ENCODE assay signal across 9 mouse cellular contexts in the genomic region with DNA sequence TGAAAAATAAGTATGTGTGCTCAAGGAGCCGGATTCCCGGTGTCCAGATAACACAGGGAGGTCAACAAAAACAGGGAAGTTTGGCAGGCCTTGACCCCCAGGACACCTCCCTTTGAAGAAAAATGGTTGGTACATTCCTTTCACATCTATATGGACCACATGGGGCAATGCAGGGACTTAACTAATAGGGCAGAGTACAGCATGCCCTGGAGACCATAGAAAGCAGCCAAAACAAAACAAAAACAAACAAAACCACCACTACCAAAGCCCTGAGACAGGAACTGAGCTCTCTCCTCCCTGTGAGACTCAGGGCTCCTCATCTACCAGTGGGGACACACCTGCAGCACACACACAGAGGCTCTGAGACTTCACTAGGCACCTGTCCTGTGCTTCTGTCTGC. TPM values are rescaled to one million over a fixed set of nuclear protein-coding genes. Genes with fewer than 3 reads are reported as not detected.
DNase-seq lines count a peak whose midpoint lies in the region; ATAC-seq and TF ChIP-seq lines count a peak whose summit lies in the region.
"Had no signal": no experiment of that assay in that cellular context is flagged by ENCODE, and none has a peak within 500 bp of the region (broad histone marks: within the 10 kb centered on the region; RNA-seq: fewer than 3 reads in every experiment).

No protein-coding gene starts in this region.

- 0 out of 2 replicates have a peak overlapping the region, but pooled peaks have one; percentile 32 for H3K9ac ChIP-seq in embryonic facial prominence, embryonic 13.5 days
- H3K9ac ChIP-seq in intestine, embryonic 14.5 days (ENCODE audit: low read length), result no peak overlapping the region
- H3K9ac ChIP-seq in midbrain, postnatal 0 days (replicated peaks; ENCODE audit: low read length, poor library complexity, severe bottlenecking), result 0 out of 2 replicates have a peak overlapping the region, but pooled peaks have one; percentile 3

- H3K27me3 ChIP-seq in embryonic facial prominence, embryonic 13.5 days, result no peaks in the 10 kb centered on the region
- no peaks in the 10 kb centered on the region for H3K27me3 ChIP-seq in intestine, embryonic 14.5 days (replicated peaks; ENCODE audit: control insufficient read depth, insufficient read depth, low read length)
- H3K27me3 ChIP-seq in midbrain, postnatal 0 days (ENCODE audit: insufficient read depth, low read length), result no peaks in the 10 kb centered on the region

- no peaks in the 10 kb centered on the region for H3K9me3 ChIP-seq in embryonic facial prominence, embryonic 13.5 days
- no peaks in the 10 kb centered on the region for H3K9me3 ChIP-seq in intestine, embryonic 14.5 days (ENCODE audit: control insufficient read depth, low read length)
- no peaks in the 10 kb centered on the region for H3K9me3 ChIP-seq in midbrain, postnatal 0 days (ENCODE audit: low read length)

- WGBS in embryonic facial prominence, embryonic 13.5 days, result 72% methylated on average over 2 of the region's 2 CpGs
- 64% methylated on average over 2 of the region's 2 CpGs for WGBS in intestine, embryonic 14.5 days
- WGBS in midbrain, postnatal 0 days, result 67% methylated on average over 2 of the region's 2 CpGs

- peak overlapping the region; percentile 50 for H3K27ac ChIP-seq in layer of hippocampus, adult 2 months
- peak overlapping the region; percentile 69 for H3K27ac ChIP-seq in embryonic facial prominence, embryonic 13.5 days
- H3K27ac ChIP-seq in intestine, embryonic 14.5 days (ENCODE audit: low read depth), result peak overlapping the region; percentile 52; the same call in 1 of the 2 replicates
- H3K27ac ChIP-seq in midbrain, postnatal 0 days (ENCODE audit: low read depth, low read length), result no peak overlapping the region

- H3K4me2 ChIP-seq in embryonic facial prominence, embryonic 13.5 days, result peak overlapping the region; percentile 46
- peak overlapping the region; percentile 25; the same call in 1 of the 2 replicates for H3K4me2 ChIP-seq in intestine, embryonic 14.5 days (ENCODE audit: low read length)
- no peak overlapping the region for H3K4me2 ChIP-seq in midbrain, postnatal 0 days (ENCODE audit: low read depth, low read length, poor library complexity, severe bottlenecking)

- TF ChIP-seq CTCF in layer of hippocampus, adult 2 months (conservative IDR thresholded peaks at IDR 0.05), result no peak
- no peak for TF ChIP-seq CTCF in midbrain, postnatal 0 days (IDR thresholded peaks at IDR 0.05)

- H3K36me3 ChIP-seq in embryonic facial prominence, embryonic 13.5 days, result no peaks in the 10 kb centered on the region
- no peaks in the 10 kb centered on the region for H3K36me3 ChIP-seq in intestine, embryonic 14.5 days (ENCODE audit: control insufficient read depth, insufficient read depth, low read length)
- H3K36me3 ChIP-seq in midbrain, postnatal 0 days (ENCODE audit: insufficient read depth, low read length), result no peaks in the 10 kb centered on the region

- no peak overlapping the region for H3K4me3 ChIP-seq in layer of hippocampus, adult 2 months
- no peak overlapping the region for H3K4me3 ChIP-seq in embryonic facial prominence, embryonic 13.5 days
- no peak overlapping the region for H3K4me3 ChIP-seq in intestine, embryonic 14.5 days (ENCODE audit: low read depth, low read length)
- H3K4me3 ChIP-seq in midbrain, postnatal 0 days (ENCODE audit: low read depth, low read length), result no peak overlapping the region

- no peak for ATAC-seq in embryonic facial prominence, embryonic 13.5 days (ENCODE audit: insufficient number of reproducible peaks, insufficient read depth, low FRiP score, low TSS enrichment, low read depth)
- ATAC-seq in intestine, embryonic 14.5 days (replicated peaks; ENCODE audit: low FRiP score, low TSS enrichment, low read depth), result no peak; the same call in 1 of the 2 replicates
- no peak for ATAC-seq in midbrain, postnatal 0 days (ENCODE audit: low FRiP score)

- H3K4me1 ChIP-seq in embryonic facial prominence, embryonic 13.5 days, result peaks cover 79% of the 10 kb centered on the region
- H3K4me1 ChIP-seq in intestine, embryonic 14.5 days (replicated peaks; ENCODE audit: control insufficient read depth, insufficient read depth, low read length), result peaks cover 48% of the 10 kb centered on the region
- H3K4me1 ChIP-seq in midbrain, postnatal 0 days (ENCODE audit: insufficient read depth, low read length), result peaks cover 10% of the 10 kb centered on the region; the same call in 1 of the 2 replicates

- no peak for DNase-seq in layer of hippocampus, adult 2 months (ENCODE audit: low spot score in 2 of 2)
- no peak for DNase-seq in layer of hippocampus, postnatal 14 days (ENCODE audit: low spot score in 2 of 2)
- no peak for DNase-seq in intestine, embryonic 14.5 days (ENCODE audit: low spot score)
- no peak for DNase-seq in midbrain, postnatal 0 days (ENCODE audit: low spot score)
- DNase-seq in layer of hippocampus, adult 9-10 months (ENCODE audit: low spot score), result no peak
- no peak for DNase-seq in adrenal gland, adult 18-20 months (ENCODE audit: low spot score in 2 of 2)
- no peak for DNase-seq in testis, postnatal 10 days (ENCODE audit: low spot score)
- DNase-seq: cerebellum, adult 9-11 months had no signal

RNA-seq across cellular contexts. Expression of a gene that starts 18.9 kb away (rescaled TPM):
- total RNA-seq in layer of hippocampus, adult 2 months (2021), result 10 to 100 TPM; 14.1 to 18.8 TPM
- total RNA-seq in layer of hippocampus, postnatal 14 days (2021), result 10 to 100 TPM; 21.5 to 24.9 TPM
- 3.8 and 4.2 TPM in 2 replicates for polyA plus RNA-seq in embryonic facial prominence, embryonic 13.5 days (2015; fragmentation: Nextera tagmentation; extraction: Ambion mirVana)
- 5.3 and 7.3 TPM in 2 replicates for polyA plus RNA-seq in intestine, embryonic 14.5 days (2014; fragmentation: Nextera tagmentation; extraction: Ambion mirVana)
- 18.1 and 21.9 TPM in 2 replicates for total RNA-seq in midbrain, postnatal 0 days (2014; rRNA removed)
- polyA plus RNA-seq in midbrain, postnatal 0 days (2015; fragmentation: Nextera tagmentation; extraction: Ambion mirVana), result 5.2 and 5.8 TPM in 2 replicates
- total RNA-seq in adrenal gland, adult 18-20 months (2021), result 100 to 1,000 TPM in 1 of 2 experiments, 10 to 100 TPM in 1; 75.3 to 151 TPM
